Mouse (Mus musculus) gastrocnemius, adult 18-20 months (tissue): ENCODE results near the gene Gcc1. TPM values are rescaled to one million over a fixed set of nuclear protein-coding genes. Genes with fewer than 3 reads are reported as not detected.

Source experiments
- DNase-seq: peaks from one replicate; pipeline ENCODE4 v3.0.0; 2021; ENCODE audit warnings: low spot score
- long read RNA-seq, 2 experiments: library from polyadenylated mRNA; stranded (forward); transcript quantifications; one replicate each; pipeline ENCODE4 v2.0.0; 2021
- total RNA-seq, 2 experiments: library from RNA; stranded (reverse); gene quantifications; 2 replicates each; pipeline ENCODE4 v1.2.3; 2021

Gene Gcc1
- total RNA-seq, result 1 to 10 TPM; 6.6 to 7.6 TPM
- long read RNA-seq, experiment 1, full-length matches to known transcripts, result 15 of 19 reads
- long read RNA-seq, experiment 1, partial matches to known transcripts, result 0 of 19 reads
- long read RNA-seq, experiment 1, other reads (novel, unspliced or antisense), result 4 of 19 reads
- long read RNA-seq, experiment 2, full-length matches to known transcripts, result 8 of 10 reads
- long read RNA-seq, experiment 2, partial matches to known transcripts, result 0 of 10 reads
- long read RNA-seq, experiment 2, other reads (novel, unspliced or antisense), result 2 of 10 reads

DNA sequence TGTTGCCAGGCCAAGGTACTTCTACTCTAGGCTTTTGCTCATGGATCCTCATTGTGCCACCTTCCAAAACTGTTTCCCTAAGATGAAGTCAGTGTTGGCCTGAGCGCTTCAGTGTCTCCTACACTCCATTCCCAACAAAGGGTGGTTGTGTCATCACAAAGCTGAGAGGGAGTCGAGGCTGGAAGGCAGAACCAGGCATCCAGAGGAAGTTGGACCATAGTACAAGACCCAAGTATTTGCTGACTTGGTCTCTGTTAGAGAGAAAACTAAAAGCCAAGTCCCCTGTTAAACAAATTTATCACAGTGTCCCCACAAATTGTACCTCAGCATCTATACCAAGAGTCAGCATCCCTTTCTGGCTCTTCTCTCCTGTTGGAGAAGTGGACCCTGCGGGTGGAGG is at the start of gene Gcc1:
Gene Gcc1 (minus strand): TSS at position 101 of the 400 bp plus-strand sequence.
- no peak for DNase-seq

DNA sequence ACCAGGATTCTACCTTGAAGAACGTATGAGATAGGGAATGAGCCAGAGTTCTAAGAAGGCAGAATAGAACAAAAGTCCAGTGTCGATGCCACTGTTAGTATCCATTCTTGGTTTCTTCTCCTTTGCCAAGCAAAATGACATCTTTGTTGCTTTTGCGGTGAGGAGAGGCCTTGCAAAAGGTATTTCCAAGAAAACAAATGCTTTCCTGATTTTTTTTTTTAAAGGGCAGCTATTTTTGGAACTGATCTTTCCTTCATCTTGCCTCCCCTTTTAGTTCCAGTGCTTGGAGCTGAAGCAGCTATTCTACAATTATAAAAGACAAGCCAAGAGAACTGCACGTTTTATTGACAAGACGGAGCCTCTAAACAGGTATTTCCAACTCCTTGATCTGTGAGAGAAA is 46.6 kb upstream of the Gcc1 start, which contains the start of gene Snd1:
Gene Snd1 (plus strand): TSS at position 301 of the 400 bp plus-strand sequence.
- no peak for DNase-seq

DNA sequence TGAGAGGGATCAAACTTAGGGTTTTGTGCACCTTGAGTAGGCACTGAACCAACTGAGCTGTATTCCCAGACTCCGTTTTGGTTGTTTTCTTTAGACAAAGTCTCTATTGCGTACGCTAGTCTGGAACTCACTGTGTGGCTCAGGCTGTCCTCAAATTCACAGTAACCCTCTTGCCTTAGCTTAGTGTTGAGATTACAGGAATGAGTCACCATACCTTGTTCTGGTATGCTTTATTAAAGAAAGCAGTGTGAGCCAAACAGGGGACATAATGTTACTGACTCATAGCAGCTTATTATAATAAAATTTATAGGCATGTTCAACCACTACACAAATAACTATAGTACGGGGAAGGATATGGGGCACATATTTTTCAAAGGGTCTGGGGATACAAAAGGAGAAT is 46.0 kb upstream of the Gcc1 start:
- DNase-seq, result no peak

DNA sequence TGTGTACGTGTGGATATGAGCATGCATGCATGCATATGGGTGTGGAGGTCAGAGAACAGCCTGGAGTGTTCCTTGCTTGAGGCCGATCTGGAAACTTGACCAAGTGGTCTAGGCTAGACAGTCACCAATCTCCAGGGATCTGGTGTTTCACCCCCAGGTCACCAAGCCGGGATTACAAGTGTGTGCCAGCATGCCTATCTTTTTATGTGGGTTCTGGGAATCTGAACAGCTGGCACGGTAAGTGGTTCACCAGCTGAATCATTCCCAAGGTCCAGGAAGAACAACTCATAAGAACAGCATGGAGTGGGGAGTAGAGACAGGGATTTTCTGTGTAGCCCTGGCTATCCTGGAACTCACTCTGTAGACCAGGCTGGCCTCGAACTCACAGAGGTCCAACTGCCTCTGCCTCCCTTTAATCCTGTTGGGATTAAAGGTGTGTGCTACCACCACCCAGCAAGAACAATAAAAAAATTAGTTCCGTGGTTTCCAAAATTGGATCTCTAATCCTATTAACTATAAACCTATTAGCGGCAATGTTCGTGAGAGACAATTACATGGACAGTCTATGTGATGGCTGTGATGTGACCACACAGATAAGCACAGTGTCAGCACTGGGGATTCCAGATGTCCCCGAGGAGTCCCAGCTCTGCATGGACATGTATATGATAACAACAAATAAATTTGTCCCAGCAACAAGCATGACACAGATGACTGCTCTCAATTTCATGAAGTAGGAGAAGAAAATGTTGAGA is 43.3 kb upstream of the Gcc1 start:
- no peak for DNase-seq

- DNase-seq, result no peak
Measured at GRCm38 (mm10) chr6:28470621-28471020, 42.4 kb upstream of the Gcc1 start.

GRCm38 (mm10) chr6:28470017-28470602 is 41.9 kb upstream of the Gcc1 start:
- no peak for DNase-seq

- no peak for DNase-seq
Measured at GRCm38 (mm10) chr6:28464630-28465029, 36.4 kb upstream of the Gcc1 start.

- peak; percentile 60 for DNase-seq
Measured at GRCm38 (mm10) chr6:28460534-28460933, 32.3 kb upstream of the Gcc1 start.

DNA sequence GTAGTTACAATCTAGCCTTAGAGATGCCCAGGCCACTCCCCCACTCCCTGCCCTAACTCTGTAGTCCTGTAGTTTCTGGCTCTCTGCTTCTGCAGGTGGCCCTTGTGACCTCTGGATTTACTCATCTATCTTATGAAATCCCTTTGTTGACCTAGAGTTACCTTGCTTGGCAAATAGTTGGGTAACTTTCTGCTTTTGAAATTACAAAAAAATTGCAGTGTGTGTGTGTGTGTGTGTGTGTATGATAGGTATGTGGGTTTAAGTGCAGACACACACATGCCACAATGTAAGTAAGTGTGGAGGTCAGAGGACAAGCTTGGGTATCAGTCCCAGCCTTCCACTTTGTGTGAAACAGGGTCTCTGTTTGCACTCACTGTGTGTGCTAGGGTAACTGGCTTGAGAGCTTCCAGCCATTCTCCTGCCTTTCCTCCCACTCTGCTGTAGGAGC is 31.1 kb upstream of the Gcc1 start:
- no peak for DNase-seq

- DNase-seq, result no peak
Measured at GRCm38 (mm10) chr6:28450977-28451376, 22.8 kb upstream of the Gcc1 start.

GRCm38 (mm10) chr6:28450481-28450880 is 22.3 kb upstream of the Gcc1 start:
- DNase-seq, result no peak

GRCm38 (mm10) chr6:28449253-28449652 is 21.1 kb upstream of the Gcc1 start, which contains the start of gene Pax4:
Gene Pax4, minus strand, starts transcription at chr6:28449353.
- DNase-seq, result no peak

DNA sequence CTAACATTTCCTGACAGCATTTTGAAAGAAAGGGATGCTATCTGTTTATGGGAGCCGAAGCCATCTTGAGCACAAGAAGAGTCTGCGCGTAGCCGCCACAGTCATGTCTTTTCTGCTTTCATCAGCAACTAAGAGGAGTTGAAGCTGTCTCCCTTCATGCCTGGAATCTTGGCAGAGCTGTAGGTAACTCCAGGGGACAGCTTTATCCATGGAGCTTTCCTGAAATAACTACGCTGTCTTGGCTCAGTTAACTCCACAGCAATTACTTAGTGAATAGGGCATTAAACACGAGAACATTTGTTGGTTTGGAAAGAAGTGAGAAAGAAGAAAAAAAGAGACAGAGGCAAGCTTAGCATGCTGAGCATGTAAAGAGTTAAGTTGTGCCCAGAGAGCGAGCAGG is 19.7 kb upstream of the Gcc1 start:
- DNase-seq, result no peak

DNA sequence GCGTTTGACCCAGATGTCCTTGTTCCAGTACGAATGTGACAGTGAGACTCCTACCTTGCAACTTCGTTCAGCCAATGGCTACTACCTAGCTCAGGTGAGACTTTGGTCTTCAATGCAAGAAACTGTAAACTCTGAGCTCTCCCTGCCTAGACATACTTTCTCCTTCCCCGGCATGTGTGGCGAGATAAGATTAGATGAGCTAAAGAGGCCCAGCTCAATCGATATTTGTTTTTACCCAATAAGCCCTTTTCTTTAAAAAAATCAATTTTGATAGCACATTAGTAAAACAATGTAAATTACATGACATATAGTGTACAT is 3.3 kb upstream of the Gcc1 start:
- DNase-seq, result no peak

- DNase-seq, result no peak
Measured at GRCm38 (mm10) chr6:28430795-28431537, 2.8 kb upstream of the Gcc1 start.

GRCm38 (mm10) chr6:28429870-28430269 is 1.7 kb upstream of the Gcc1 start:
- DNase-seq, result no peak

GRCm38 (mm10) chr6:28427096-28427839 is 922 bp downstream of the Gcc1 start, which contains the start of gene Fscn3:
Gene Fscn3, plus strand, starts transcription at chr6:28427789.
- DNase-seq, result no peak

DNA sequence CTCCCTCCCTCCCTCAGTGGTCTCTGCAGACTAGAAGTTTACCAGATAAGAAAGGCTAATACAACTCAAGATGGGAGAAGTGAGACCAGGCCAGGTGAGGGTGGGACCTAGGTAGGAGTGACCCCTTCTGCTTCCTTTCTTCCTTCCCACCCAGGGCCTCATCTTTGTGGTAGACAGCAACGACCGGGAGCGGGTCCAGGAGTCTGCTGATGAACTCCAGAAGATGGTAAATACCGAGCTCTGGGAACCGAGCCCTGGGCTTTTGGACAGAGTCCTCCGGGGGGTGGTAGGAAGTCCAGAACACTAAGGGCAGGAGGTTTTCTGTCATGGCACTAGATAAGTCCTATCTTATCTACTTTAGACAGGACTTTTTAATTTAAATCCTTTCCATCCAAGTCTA is 3.2 kb downstream of the Gcc1 start:
- no peak for DNase-seq

DNA sequence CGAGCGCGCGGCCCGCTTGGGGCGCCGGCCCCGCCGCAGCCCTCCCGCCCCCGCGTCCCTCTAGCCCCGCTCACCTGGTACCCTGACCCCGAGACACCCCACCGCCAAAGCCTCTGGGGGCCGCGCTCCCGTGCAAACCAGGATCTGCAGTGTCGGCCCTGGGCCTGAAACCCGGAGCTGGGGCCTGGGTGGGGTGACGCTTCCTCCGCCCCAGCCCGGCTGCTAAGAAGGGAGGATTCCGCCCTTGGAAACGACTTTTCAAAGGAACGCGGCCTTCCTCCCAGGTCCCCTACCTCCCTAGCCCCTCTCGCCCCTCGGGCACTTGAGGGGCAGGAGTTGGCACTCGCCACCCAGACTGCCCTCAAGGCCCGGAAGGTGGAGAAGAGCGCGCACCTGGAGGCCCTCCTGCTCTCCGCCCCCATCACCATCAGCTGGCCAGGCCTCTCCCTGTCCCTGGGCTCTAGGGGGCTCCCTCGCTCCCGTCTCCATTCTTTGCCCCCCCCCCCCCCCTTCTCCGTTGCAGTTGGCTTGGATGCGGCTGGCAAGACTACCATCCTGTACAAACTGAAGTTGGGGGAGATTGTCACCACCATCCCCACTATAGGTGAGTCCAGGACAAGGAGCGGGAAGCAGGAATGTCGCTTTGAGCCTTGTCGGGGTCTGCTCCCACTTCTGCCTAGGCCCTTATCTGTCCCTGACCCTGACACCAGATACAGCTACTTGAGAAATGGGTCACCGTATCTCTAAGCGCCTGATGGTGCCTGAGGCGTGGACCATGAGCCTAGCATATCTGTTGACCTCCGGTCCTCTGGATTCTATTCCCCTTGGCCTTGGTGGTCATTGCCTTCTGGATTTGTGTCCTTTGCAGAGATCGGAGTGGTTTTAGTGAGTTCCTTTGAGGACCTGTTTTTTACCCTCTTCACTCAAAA is 4.2 kb downstream of the Gcc1 start:
- no peak for DNase-seq

- peak; percentile 93 for DNase-seq
Measured at GRCm38 (mm10) chr6:28423313-28423712, 4.9 kb downstream of the Gcc1 start, which contains the start of gene Arf5. Gene Arf5, plus strand, starts transcription at chr6:28423560.
